Mouse (Mus musculus) ES-Bruce4 (cell line): ENCODE data around the gene Timm17b. TPM values are rescaled to one million over a fixed set of nuclear protein-coding genes. Genes with fewer than 3 reads are reported as not detected.
A peak's percentile ranks its signal among the peaks of the same experiment; 100 is the strongest.

Source experiments
- H3K27ac ChIP-seq: 2 replicates; pipeline ENCODE4 v1.5.1; 2012; ENCODE audit warnings: low read length, inconsistent platforms; ENCODE audit not compliant: insufficient read depth
- H3K27me3 ChIP-seq: 2 replicates; pipeline ENCODE4 v1.6.1; 2012; ENCODE audit warnings: mild to moderate bottlenecking, low read length, inconsistent platforms; ENCODE audit not compliant: control insufficient read depth, poor library complexity, insufficient read depth, severe bottlenecking
- H3K36me3 ChIP-seq: 2 replicates; pipeline ENCODE4 v1.6.1; 2012; ENCODE audit warnings: inconsistent platforms, mild to moderate bottlenecking, low read length, moderate library complexity; ENCODE audit not compliant: control insufficient read depth, poor library complexity, insufficient read depth, severe bottlenecking
- H3K4me1 ChIP-seq: one replicate; pipeline ENCODE4 v1.8.1; 2011; ENCODE audit warnings: low read length; ENCODE audit not compliant: control insufficient read depth, insufficient read depth
- H3K4me3 ChIP-seq: 2 replicates; pipeline ENCODE4 v1.5.1; 2011; ENCODE audit warnings: low read depth, mild to moderate bottlenecking, low read length
- H3K9ac ChIP-seq: 2 replicates; pipeline ENCODE4 v1.6.1; 2012; ENCODE audit warnings: low read depth, mild to moderate bottlenecking, inconsistent platforms; ENCODE audit not compliant: poor library complexity, severe bottlenecking
- H3K9me3 ChIP-seq: replicated peaks from 2 replicates; pipeline ENCODE4 v1.6.1; 2012; ENCODE audit warnings: mild to moderate bottlenecking, low read length, inconsistent platforms; ENCODE audit not compliant: control insufficient read depth, poor library complexity, insufficient read depth, severe bottlenecking
- CTCF ChIP-seq: IDR thresholded peaks from one replicate; pipeline ENCODE4 v1.8.1; 2011; ENCODE audit warnings: low read depth, low read length
- EP300 ChIP-seq: IDR thresholded peaks from 2 replicates; pipeline ENCODE4 v1.6.1; 2011; ENCODE audit warnings: low read depth, low read length; ENCODE audit not compliant: insufficient read depth
- POLR2A ChIP-seq: IDR thresholded peaks from one replicate; pipeline ENCODE4 v1.8.1; 2011; ENCODE audit warnings: low read length; ENCODE audit not compliant: insufficient read depth
- polyA plus RNA-seq: library from polyadenylated mRNA; stranded (reverse); fragments of >200 nt; gene quantifications from 2 replicates; pipeline ENCODE4 v1.2.4, GENCODE M21; 2011; ENCODE audit warnings: low read depth; ENCODE audit not compliant: missing spikeins, insufficient read depth, insufficient read length

The Timm17b gene
- 41.6 and 44.9 TPM in 2 replicates for polyA plus RNA-seq

DNA sequence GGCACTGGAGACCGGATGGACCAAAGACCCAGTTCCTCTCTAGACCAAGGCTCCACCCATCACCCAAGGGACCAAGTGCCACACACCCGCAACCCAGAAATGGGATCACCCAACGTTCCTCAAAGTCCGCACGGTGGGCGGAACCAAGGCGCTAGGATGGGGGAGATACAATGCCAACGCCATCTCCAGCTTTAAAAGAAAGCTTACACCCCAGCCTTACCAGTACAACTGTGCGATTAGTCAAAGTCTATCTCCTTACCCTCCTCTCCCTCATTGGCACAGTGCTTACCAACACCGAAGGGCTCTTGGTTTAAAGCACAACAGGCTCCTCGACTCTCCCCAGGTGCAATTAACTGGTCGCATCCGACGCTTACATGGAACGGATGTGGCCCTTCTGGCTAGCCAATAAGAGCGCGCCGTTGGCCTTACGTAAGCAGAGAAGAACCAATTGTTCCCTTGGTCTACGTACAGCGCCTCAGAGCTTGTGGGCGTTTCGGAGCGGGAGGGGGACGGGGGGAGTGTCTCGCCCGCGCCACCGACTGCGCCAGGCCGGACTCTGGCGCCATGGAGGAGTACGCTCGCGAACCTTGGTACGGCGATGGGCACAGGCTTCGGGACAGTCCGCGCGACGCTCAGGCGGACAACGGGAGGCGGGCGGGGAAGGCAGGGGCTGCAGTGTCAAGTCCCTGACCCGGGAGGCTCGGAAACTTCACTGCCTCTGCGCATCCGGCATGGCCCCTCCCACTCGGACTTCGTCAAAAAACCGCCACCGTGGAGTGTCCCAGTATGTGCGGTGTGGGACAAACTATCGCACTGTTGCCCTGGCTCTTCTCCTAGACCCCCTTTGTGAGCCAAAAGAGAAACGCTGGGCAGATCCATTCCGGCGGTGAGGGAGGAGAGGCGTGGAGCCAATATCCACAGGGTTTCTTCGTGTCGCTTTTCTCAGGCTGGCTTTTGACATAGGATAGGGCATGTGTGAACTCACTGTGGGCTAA lies at the start of gene Timm17b, which contains the start of gene Pqbp1:
Gene Timm17b, plus strand, starts transcription at position 478 of the 995 bp plus-strand sequence.
Gene Pqbp1, minus strand, starts transcription at position 390 of the 995 bp plus-strand sequence.
- peak within 1 kb of the TSS; percentile 72 for H3K9ac ChIP-seq
- no peaks in the 10 kb centered on the region for H3K9me3 ChIP-seq
- H3K27me3 ChIP-seq = no peaks in the 10 kb centered on the region
- TF ChIP-seq EP300 (no peak), POLR2A (no peak), CTCF (no peak)
- no peaks in the 10 kb centered on the region for H3K4me1 ChIP-seq
- peak within 1 kb of the TSS; percentile 95 for H3K4me3 ChIP-seq
- H3K27ac ChIP-seq = peak within 1 kb of the TSS; percentile 81; the same call in 1 of the 2 replicates
- H3K36me3 ChIP-seq = peaks cover 3% of the 10 kb centered on the region; the same call in 1 of the 2 replicates

DNA sequence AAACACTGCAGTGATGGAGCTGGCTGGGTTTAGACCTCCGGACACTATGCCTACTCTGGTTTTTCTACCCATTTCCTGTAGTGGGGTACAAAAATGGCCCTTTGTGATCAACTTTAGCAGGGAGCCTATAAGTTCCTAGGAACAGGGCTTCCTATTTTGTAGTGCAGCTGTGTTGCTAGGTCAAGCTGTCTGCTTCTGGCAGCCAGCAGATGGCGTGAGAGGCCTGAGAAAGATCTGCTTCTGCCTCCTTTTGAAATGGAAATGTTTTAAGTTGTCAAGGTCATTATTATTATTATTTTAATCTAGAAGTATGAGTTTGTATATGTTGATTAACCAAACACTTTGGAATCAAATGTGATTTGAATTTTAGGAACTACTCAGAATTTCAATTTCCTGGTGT lies 44.6 kb upstream of the Timm17b start:
- no peak overlapping the region for H3K4me3 ChIP-seq
- H3K36me3 ChIP-seq = no peaks in the 10 kb centered on the region; the same call in none of the 2 replicates
- no peaks in the 10 kb centered on the region for H3K27me3 ChIP-seq
- TF ChIP-seq CTCF = peak; percentile 54
- no peak for TF ChIP-seq POLR2A
- no peak for TF ChIP-seq EP300
- no peaks in the 10 kb centered on the region for H3K4me1 ChIP-seq
- no peaks in the 10 kb centered on the region for H3K9me3 ChIP-seq
- no peak overlapping the region for H3K27ac ChIP-seq
- no peak overlapping the region for H3K9ac ChIP-seq

DNA sequence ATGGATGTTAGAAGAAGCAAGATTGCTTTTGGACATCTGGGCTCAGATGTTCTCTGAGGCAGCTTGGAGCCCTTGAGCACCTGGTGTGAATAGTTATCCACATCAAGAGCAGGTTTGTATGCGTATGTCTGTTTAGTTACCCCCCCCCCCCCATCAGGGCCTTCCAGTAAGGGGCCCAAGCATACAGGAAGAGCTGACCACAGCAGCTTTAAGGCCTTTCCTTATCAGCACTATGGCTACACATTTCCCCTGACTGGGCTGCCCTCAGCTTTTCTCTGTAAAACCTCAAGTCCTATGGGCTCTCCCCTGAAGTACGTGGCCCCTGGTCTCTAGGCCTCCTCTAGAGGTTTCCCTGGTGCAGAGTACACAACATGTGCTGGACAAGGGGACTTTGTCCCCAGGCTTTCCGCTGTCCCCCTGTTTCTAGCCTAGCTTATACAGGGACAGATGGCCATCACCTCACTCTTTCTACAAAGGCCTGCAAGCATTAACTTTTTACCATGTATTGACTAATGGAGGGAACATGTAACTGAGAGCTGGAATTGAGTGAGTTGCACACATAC lies 39.9 kb upstream of the Timm17b start:
- no peaks in the 10 kb centered on the region for H3K9me3 ChIP-seq
- no peaks in the 10 kb centered on the region for H3K4me1 ChIP-seq
- TF ChIP-seq POLR2A (no peak), EP300 (no peak), CTCF (no peak)
- no peaks in the 10 kb centered on the region; the same call in none of the 2 replicates for H3K36me3 ChIP-seq
- H3K4me3 ChIP-seq = no peak overlapping the region
- no peak overlapping the region for H3K9ac ChIP-seq
- H3K27me3 ChIP-seq = no peaks in the 10 kb centered on the region
- H3K27ac ChIP-seq = no peak overlapping the region

DNA sequence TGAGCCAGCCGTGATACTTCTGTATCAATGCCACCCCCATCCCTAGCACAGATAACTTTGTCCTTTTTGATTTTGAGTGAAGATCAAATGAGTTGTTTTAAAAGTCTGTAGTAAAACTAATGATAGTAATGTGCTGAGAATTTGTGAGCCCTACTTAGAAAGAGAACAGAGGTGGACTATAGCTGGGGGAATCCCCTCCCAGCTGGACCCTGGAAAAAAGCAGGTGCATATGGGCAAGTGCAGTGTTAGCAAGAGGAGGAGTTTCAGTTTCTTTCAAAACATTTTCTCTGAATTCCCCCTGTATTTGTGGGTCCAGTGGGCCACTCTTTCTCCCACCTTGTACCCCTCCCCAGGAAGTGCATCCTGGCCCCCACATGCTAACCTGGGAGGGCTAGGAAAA lies 36.0 kb upstream of the Timm17b start:
- H3K9ac ChIP-seq = no peak overlapping the region
- no peaks in the 10 kb centered on the region for H3K9me3 ChIP-seq
- H3K4me3 ChIP-seq = no peak overlapping the region
- TF ChIP-seq CTCF (no peak), EP300 (no peak), POLR2A (no peak)
- H3K4me1 ChIP-seq = no peaks in the 10 kb centered on the region
- H3K36me3 ChIP-seq = peaks cover 8% of the 10 kb centered on the region
- H3K27me3 ChIP-seq = no peaks in the 10 kb centered on the region
- H3K27ac ChIP-seq = no peak overlapping the region

GRCm38 (mm10) chrX:7864551-7864950 lies 34.6 kb upstream of the Timm17b start:
- H3K4me3 ChIP-seq = no peak overlapping the region
- no peak overlapping the region for H3K27ac ChIP-seq
- H3K9ac ChIP-seq = no peak overlapping the region
- TF ChIP-seq POLR2A (no peak), CTCF (no peak), EP300 (no peak)
- no peaks in the 10 kb centered on the region for H3K4me1 ChIP-seq
- H3K9me3 ChIP-seq = no peaks in the 10 kb centered on the region
- H3K36me3 ChIP-seq = peaks cover 10% of the 10 kb centered on the region
- no peaks in the 10 kb centered on the region for H3K27me3 ChIP-seq

GRCm38 (mm10) chrX:7865343-7865742 lies 33.8 kb upstream of the Timm17b start:
- no peak overlapping the region for H3K4me3 ChIP-seq
- H3K9ac ChIP-seq = no peak overlapping the region
- no peak overlapping the region for H3K27ac ChIP-seq
- no peaks in the 10 kb centered on the region for H3K27me3 ChIP-seq
- H3K9me3 ChIP-seq = no peaks in the 10 kb centered on the region
- peaks cover 10% of the 10 kb centered on the region for H3K36me3 ChIP-seq
- no peaks in the 10 kb centered on the region for H3K4me1 ChIP-seq
- no peak for TF ChIP-seq POLR2A
- no peak for TF ChIP-seq CTCF
- no peak for TF ChIP-seq EP300
